Mouse (Mus musculus): ENCODE data around the gene Aldh1l1.

DNA sequence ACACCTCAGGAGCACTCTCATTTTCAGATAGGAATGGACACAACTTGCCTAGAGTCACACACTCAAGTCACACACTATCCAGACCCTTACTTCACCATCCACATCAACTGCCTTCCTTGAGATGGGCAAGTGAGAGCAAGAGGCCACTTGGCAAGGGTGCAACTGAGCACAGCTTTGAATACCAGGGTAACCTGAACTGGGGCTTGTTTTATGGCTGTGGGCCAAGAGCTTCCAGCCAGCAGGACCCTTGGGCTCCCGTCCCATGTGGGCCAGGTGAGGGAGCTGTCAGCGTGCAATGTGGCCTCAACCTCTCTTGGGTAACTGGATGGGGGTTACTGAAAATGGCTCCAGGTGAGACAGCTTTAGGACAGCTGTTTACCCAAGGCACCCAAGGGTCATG, 28.8 kb upstream of the Aldh1l1 start:
- no peak for TF ChIP-seq CTCF (IDR thresholded peaks at IDR 0.05; ENCODE audit: low read depth, low read length)
- TF ChIP-seq GATA1 (IDR thresholded peaks at IDR 0.05; ENCODE audit: borderline replicate concordance, low read length), result no peak
- TF ChIP-seq POLR2AphosphoS5 (IDR thresholded peaks at IDR 0.05; ENCODE audit: insufficient replicate concordance, low read depth, low read length), result no peak
- TF ChIP-seq TAL1 (conservative IDR thresholded peaks at IDR 0.05; ENCODE audit: low read depth, low read length), result no peak
- no peak for TF ChIP-seq GATA2 (IDR thresholded peaks at IDR 0.05; ENCODE audit: borderline replicate concordance, low read depth, low read length)

All from G1E (cell line).